Mouse (Mus musculus) embryo, embryonic 11 days (tissue): ENCODE data around the gene Alg14.
A peak's percentile ranks its signal among the peaks of the same experiment; 100 is the strongest.

ENCODE experiments used
- DNase-seq: peaks from one replicate; pipeline ENCODE4 v3.0.0-alpha.2; 2015

Alg14 gene

DNA sequence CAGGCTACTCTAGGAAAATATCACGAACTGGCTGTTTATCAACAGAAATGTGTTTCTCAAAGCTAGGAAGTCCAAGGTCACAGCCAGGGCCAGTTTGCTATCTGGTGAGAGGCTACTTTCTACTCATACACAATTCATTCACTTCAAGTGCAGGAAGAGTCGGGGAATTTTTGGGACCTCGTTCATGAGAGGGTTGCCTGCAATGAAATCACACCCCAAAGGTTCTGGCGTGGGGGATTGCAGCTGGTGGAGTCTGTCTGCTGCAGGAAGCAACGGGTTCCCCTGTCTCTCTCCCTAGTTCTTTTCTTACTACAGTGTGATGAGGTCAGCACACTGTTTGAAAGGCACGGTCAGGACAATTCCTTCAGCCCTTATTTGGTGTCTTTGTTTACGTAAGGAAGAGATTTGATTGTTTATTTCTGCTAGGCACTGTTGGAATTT is 48.8 kb downstream of the Alg14 start:
- DNase-seq: no peak

DNA sequence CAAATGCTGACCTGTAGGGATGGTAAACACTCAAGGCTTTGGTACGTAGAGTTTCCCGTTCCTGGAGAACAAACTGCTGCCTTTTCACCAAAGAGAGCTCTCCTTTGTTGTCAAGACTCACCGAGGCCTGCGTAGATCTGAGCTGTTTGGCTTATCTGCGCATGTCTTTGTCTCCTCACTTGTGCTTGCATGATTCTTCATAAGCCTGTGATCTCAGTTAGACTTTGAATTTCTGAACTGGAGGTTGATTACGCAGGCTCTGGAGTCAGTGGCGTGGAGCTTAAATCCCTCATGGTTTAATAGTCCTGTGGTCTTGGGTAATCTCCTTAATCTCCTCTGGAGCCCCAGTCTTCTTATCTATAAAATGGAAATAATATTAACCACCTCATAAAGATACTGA is 51.7 kb downstream of the Alg14 start:
- no peak for DNase-seq

DNA sequence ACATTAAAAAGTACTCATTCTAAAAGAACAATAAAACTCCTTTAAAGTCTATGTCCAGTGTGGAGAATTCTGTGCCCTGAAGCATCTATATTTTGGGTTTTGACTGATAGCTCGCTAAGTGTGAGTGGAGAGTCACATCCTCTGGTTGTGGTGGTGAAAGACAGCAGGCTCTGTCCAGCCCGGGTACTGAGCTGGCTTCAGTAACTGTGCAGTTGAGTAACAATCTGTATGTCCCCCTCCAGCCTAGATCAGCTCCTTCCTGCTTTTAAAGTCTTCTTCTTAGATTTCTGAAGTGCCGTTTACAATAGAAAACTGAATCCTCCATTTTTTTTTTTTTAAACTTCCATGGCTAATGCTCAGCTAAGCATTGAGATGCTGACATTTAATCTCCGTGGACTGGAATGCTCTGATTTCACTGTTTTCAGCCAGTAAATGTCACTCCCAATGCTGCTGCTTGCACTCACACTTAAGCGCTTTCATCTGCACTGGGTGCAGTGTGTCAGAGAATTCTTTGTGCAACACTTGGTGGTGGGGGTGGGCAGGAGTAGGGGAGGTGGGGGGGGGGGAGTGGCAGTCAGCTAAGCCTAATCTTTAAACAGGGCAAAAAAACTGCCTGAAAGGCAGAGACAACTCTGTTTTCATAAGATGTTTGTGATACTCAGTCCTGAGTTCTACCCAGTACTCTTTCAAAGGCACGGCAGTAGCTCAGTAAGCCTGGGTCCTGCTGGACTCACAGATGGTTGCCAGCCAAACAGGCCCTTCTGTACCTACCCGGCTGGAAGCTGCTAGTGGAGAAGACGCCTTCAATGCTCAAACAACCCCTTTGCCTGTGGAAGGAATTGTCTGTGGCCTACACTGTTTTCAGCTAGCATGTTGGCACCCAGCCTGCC is 52.7 kb downstream of the Alg14 start:
- DNase-seq: peak; percentile 54

DNA sequence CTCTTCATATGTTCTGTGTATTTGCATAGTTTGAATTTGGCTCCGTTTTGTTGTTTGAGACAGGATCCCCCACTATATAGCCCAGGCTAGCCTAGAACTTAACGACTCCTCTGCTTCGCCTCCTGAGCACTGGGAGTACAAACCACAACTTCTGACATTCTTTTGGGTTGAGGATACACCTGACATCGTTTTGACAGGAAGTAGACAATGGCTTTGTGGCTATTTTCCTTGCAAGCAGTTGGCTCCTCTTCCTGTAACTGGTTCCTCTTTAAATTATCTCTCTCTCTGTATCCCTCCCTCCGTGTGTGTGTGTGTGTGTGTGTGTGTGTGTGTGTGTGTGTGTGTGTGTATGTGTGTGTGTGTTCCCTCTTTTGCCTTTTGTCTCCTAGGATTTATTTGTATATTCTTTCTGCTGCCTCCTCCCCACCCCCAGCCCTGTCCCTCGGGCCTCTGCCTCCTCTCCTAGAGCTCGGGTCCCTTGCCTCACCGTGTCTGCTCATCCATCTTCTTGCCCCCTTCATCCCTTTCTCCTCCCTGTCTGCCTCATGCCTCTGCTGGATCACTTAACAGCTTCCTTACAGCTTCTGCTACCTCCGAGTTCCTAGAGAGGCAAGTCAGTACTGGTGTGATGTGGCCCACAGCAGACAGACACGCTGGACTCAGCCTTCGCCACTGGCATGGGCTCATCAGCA is 53.5 kb downstream of the Alg14 start:
- DNase-seq: peak; percentile 25

DNA sequence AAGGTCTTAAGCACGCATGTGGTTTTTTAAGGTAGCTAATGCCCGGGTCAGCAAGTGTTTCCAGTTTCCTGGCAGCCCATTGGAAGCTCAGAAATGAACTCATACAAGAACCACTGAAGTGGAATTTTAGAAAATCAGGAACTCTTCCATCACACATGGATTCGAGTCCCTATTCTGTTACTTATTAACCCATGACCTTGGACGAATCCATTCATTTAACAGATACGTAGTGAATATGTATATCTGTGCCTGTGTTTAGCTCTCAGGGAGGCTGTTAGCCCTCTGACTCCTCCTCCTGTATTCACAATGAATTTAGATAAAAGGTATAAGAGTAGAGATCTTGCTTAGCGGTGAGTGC is 54.0 kb downstream of the Alg14 start:
- DNase-seq: no peak

DNA sequence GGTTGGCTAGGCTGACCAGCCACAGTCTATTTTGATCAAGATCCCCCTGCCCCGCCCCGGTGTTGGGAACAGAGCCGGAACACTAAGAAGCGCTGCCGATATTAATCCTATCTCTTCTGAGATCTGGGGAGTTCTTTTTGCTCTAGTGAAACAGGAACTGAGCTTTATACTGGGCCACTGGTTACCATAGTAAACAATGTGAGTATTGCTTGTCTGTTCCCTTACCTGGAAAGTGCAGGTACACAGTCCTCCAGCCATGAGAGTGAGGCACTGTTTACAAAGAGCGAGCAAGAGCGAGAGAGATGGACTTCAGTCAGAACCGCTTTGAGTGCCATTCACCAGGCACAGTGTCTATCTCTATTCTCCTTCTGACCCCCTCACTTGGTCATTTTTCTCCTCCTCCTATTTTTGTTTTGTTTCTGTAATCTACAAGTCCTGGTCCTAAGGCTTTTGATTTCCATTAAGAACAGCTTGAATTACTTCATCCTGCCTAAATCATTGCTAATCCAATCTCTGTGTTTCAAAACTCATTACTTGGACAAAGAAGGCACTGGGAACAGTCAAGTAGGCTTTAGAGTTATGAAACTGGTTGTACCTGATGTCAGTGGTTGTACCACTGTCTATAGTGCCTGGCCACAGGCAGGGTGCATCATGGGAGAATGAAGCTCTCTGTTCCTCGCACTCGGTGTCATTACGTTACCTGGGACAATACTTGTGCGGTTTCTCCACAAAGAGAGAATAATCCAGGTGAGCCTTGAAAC is 55.1 kb downstream of the Alg14 start:
- DNase-seq: no peak

DNA sequence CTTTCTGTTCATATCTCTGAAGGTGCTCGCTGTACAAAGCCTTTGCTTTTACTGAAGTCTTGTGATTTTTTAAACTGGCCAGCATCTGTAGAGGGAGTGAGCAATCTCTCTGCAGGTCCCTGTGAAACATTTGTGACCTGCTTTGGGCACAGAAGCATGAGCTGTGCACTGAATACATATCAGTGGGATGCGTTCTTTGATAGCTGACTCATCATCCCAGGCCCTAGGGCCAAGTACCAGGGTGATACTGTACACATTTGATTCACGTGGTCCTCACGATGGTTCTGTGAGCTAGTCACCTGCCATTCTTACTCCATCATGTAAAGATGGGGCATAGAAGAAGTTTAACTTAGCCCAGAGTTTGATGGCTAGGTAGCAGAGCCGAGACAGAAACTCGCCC is 57.2 kb downstream of the Alg14 start:
- no peak for DNase-seq

DNA sequence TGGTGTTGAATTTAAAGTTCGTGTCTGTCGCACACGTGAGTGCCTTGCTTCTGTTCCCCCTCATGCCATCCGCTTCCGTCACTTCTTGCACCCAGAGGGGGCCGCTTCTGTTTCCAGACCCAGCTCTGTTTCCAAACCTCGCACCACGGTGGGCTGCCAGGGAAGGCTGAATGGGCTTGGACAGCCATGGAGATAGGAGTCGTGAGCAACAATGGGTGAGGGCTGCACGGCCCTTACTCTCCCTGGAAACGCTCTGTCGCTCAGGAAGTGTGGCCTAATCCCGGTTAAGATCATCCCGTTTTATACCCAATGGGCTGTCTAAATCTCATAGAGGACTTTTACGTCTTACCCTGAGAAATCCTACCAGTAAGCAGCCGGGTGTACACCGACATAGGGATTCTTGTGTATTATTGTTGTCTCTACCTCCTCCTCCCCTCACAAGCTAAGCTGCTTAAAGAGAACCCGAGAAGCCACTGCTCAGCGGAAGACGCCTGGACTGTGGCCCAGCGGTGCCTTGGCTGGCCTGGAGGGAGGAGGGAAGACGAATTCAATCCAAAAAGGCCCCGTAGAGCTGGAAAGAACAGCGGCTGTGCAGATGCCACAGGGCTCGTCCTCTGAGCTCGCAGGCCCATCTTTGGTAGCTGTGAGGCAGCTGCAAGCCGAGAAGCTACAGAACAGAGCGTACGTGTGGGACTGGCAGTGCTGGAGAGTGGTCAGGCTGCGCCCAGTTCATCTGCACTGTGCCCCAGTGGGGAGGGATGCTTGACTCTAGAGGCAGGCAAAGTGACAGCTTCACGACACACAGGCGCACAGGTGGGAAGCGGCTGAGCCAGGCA is 58.0 kb downstream of the Alg14 start:
- DNase-seq: peak; percentile 34

DNA sequence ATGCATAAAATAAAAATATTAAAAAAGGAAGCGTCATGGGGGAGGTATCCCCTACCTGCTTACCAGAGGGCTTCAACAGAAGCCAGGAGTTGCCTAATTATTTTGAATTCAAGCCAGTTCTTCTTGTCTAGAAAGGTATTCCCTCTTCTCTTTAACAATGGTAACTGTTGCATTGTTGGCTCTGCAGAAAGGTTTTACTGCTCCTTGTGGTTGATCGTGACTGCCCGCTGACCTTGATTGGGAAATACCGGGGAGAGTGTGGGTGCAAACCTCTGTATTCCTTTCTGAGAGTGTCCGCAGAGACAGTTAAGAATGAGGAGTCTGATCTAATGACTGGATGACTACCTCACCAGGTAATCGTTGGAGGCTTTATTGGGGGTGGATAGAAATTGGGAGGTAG is 59.7 kb downstream of the Alg14 start:
- no peak for DNase-seq

DNA sequence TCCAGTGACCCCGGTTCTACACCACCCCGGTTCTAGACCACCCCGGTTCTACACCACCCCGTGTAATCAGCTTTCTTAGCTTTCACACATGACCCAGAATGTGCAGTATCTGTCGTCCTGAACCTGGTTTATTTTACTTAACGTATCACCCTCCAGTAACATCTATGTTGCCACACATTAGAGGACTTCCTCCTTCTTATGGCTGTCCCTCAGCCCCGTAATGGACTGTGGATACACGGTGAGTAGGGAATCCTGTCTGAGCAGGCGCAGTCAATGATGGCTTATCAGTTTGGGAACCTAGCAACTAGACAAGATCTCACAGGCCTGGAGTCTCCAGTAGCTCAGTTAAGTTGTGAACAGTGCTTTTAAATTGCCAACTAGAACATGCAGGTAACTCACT is 62.7 kb downstream of the Alg14 start:
- no peak for DNase-seq

DNA sequence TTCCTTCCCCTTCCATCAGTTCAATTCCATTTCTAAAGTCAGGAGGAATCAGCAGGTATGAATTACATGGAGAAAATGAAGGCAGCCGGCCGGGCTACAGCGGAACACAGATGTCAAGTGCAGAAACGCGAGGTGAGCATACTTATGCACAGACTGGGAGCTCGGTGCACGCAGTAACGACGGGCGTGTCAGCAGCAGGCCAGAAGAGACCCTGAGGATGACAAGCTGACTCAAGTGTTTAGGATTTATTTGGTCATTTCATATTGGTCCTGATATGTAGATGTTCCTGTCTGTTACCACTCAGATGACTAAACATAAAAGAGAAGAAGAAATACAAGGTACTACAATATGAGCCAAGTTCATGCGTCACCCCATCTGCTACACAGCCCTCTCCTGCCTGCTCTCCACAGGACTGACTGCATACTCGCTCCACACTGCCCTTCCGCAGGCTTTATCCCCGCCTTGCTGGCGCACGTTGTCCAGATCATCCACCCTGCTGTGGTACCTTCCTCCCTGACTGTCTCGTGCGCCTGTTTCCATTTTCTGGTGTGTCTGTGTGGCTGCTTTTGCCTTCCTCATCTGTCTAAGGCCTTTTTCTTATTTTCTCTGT is 63.4 kb downstream of the Alg14 start:
- DNase-seq: no peak

DNA sequence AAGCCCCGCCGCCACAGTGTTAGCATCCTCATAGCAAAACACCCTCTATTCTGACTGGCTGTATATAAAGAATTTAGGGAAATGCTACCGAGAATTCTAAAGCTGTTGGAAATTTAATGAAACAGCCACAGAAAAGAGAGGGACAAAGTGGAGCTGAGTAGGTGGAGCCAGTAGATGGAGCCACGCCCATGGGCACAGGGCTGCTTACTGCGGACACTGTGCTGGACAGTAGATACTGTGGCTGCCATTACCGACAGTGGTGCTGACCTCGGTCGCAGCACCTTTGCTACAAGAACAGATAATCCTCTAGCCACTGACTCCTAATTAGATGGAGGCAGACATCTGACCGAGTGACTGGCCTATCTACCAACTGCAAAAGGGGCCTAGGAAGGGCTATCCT is 64.0 kb downstream of the Alg14 start:
- no peak for DNase-seq

DNA sequence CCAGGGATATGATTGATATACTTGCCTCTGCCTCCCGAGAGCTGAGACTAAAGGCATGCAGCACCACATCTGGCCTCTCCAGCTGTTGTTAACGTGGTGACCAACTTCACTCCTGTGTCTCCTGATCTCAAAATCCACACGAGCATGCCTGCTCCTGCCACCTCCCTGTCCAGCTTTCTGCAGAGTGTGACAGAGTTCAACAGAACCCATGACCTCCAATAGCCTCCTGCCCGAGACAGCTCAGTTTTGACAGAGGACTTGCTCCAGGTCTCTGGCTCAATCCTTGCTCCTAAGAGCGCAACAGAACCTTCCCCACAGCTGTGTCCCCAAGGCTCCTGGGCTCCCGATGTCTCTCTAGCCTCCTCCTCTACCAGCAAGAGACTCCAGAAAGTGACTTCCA is 64.5 kb downstream of the Alg14 start:
- no peak for DNase-seq

DNA sequence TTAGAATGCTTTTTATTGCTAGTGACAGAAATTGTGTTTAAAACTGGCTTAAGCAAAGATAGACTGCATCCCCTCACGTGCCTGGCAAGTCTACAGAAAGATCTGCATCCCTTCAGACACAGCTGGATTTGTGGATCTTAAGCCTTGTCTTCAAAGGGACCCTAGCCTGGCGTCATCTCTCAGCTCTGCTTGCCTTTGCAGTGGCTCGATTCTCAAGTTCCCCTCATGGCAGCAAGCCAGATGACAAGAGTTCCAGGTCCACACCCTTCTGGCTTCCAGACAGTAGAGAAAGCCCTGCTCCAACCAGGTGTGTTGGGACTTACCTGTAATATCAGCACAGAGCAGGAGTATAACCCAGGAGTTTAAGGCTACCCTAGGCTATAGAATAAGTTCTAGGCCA is 65.5 kb downstream of the Alg14 start:
- no peak for DNase-seq

DNA sequence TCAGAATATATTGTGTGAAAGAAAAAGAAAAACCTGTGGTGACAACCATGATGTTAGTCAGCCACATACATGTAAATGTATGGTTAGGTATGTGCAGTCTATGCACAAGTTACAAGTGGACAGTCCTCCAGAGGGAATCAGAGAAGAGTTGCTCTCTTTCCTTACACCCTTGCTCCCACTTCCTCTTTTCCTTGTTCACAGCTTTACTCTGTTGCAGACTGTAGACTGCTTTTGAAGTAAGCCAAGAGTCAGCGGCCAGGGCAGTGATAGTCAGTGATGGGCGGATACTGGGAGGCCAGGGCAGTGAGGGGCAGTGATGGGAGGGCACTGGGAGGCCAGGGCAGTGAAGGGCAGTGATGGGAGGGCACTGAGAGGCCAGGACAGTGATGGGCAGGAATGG is 66.7 kb downstream of the Alg14 start:
- no peak for DNase-seq

DNA sequence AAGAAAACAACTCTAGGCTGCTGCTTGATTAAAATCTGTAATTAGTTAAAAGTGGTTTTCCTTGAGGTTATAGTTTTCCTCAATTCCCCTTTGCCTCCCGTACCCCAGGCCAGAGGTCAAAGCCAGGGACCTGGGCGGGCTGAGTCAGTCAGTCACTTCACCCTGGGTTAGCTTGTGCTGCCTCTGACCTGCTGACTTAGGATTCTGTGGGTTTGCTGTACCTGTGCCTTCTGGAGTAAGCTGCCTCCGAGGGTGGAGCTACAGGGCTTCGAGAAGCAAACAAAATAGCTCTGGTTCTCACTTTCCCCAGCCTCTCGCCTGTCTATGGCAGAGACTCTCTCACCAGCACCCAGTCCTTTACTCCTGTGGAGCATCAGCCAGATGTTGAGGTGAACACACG is 67.3 kb downstream of the Alg14 start:
- DNase-seq: no peak

DNA sequence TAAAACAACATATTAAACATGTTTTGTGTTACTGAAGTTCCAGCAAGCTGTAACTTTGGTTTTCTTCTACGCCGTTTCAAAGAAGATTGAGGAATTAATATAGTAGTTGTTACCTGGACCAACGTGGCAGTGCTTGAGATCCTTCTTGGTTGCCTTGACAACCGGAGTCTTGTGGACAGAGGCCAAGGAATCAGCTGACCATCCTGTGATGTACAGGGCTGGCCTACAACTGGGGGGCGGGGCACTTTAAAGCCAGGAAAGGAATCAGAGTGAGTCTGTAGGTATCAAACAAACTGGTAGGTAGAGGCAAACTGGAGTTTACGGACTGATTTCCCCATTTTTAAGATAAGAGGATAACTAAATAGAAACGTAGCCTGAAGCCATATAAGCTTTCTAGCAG is 67.7 kb downstream of the Alg14 start:
- no peak for DNase-seq

DNA sequence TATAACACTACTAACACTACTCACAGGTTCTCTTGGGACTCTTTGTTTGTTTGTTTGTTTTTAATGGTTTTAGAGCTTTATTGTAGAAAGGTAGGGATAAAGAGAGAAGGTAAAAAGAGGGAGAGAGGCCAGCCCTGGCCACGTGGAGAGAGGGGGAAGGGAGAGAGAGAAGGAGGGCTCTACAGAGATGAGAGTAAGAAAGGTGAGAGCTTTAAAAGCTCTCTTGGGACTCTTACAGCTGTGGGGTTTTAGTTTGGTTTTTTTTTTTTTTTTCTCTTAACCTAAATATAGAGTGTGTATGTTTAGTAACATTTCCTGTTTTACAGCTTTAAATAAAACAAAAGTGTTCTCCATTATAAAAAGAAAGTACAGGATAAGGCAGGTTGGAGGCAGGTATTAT is 70.4 kb downstream of the Alg14 start:
- DNase-seq: no peak

DNA sequence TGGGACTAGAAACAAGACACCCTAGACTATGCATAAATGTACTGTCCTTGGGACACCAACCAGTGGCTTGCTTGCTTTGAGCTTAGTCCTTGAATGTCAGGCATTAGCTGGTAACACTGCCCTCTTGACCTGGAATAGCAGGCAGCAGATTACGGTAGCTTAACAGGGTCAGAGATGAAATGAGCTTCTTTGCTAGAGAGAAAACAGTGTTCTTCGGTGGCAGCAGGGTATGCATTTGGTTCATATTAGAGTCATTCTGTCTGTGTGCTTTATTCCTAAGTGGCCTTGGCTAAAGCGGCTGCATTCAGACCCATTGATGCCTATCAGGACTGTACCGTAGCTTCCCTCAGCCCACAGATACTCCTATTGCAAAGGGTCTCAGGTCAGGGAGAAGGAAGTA is 72.8 kb downstream of the Alg14 start:
- DNase-seq: no peak

DNA sequence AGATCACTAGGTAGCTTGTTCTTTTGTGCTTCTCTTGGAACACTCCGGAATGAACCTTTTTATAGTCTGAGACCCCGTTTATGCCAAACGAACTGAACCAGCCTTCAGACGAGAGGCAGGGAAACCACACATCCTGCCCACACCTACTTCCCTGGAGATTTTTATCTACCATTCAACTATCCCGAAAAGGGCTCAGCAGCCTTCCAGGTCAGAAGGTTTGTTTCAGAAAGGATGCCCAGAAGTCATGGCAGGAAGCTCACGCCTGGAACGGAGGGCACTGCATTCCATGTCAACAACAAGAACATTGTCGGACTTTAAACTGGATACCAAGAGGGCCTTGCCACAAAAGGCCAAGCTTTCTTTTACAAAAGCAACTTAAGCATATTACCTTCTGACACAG is 73.6 kb downstream of the Alg14 start:
- DNase-seq: no peak

DNA sequence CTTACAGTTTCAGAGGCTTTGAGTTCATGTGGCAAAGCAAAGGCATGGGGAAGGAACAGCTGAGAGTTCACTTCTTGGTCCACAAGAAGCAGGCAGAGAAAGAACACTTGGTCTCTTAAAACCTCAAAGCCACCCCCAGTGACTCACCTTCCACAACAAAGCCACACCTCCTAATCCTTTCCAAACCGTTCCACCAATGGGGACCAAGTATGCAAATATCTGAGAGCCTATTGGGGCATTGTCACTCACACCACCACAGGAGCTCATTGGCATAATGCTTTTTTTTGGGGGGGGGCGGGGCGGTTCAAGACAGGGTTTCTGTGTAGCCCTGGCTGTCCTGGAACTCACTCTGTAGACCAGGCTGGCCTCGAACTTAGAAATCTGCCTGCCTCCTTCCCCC is 77.0 kb downstream of the Alg14 start:
- DNase-seq: no peak

DNA sequence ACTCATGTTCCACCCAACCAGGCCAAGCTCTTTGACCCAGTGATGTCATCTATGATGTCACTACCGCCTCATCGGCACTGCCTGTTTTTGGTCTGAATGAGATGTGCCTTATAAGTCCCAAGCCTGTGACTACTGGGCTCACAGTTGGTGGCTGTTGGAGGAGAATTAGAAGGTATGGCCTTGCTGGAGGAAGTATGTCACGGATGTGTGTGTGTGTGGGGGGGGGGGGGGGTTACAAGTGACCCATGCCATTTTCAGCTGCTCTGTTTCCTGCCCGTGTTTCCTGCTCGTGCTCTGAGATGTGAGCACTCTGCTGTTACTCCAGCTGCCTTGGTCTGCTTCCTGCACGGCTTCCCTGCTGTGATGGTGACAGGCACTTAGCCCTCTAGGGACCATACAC is 77.9 kb downstream of the Alg14 start:
- DNase-seq: no peak

DNA sequence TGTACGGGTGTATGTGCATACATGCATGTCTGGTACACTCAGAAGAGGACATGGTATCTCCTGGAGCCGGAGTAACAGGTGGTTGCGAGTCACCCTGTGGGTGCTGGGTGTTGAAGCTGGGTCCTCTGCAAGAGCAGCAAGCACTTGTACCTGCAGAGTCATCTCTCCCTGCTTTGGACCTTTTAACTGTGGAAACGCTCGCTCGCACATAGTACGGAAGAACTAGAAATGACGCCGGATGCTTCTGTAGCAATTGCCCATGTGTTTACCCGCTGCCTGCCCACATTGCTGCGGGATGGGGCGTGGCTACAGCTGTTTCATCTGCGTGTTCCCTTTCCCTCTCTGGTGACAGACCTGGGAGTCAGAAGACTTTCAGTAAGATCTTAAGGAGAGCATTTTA is 78.7 kb downstream of the Alg14 start:
- no peak for DNase-seq
